Mouse (Mus musculus) right cerebral cortex, postnatal 4 days (tissue): ENCODE results near the gene Atp8a2.
"Not testable (repeated sequence)": the region's sequence is repeated elsewhere in the genome, so short reads cannot be mapped to it uniquely, and the experiment has no call there.

Experiments
- DNase-seq: peaks from one replicate; pipeline ENCODE4 v3.0.0-alpha.2; 2022

Atp8a2 gene

GRCm38 (mm10) chr14:60001801-60002200 lies 195.2 kb downstream of the Atp8a2 start:
- DNase-seq = no peak

- no peak for DNase-seq
Observed at GRCm38 (mm10) chr14:59988860-59989259, 208.1 kb downstream of the Atp8a2 start.

GRCm38 (mm10) chr14:59987975-59988374 lies 209.0 kb downstream of the Atp8a2 start:
- no peak for DNase-seq

DNA sequence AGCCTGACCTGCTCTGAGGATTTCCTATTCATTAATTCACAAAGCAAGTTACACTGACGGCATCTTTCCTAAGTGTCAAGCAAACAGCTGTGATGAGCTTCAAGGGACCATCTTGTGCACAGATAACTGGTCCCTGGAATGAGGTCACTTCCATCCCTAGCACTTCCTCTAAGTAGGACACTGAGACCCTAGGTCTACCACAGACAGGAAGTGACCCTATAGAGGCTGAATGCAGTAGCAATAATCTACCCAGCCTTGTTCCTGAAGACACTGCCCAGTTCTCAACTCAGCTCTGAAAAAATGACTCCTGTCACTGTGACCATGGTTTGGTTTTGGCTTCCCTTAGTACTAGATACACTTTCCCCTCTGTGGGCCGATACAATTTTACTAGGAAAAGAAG lies 219.0 kb downstream of the Atp8a2 start:
- DNase-seq = no peak

GRCm38 (mm10) chr14:59971221-59971730 lies 225.7 kb downstream of the Atp8a2 start:
- DNase-seq = no peak

- peak; percentile 34 for DNase-seq
Observed at GRCm38 (mm10) chr14:59969485-59970134, 227.4 kb downstream of the Atp8a2 start.

DNA sequence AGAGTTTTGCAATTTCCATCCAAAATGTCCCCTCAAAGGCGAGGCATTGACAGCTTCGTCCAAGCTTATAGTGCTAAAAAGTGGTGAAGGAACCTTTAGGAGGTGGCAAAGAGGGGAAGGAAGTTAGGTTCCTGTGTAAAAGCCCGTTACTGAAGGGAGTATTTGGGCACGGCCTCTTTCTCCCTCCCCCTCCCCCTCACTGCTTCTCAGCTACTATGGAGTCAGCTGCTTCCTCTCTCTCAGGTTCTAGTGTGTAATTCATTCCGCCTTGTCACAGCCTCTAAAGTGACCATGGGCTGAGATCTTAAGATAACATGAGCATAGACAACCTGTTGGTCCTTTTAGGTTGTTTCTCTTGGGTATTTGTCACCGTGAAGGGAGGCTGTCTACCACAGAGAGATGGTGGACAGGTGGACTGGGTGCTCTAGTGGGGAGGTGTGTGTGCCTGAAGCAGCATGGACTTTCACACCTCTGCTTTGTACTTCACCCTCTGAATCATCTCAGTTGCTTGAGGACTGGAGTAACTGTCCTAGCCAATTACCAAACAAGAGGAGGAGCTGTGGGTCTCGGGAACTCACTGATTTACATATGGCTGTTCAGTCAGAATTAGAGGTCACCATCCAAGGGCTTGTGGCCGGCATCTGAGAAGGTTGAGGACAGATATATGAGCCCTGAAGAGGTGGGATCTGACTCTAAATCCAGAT lies 229.0 kb downstream of the Atp8a2 start:
- DNase-seq = no peak

DNA sequence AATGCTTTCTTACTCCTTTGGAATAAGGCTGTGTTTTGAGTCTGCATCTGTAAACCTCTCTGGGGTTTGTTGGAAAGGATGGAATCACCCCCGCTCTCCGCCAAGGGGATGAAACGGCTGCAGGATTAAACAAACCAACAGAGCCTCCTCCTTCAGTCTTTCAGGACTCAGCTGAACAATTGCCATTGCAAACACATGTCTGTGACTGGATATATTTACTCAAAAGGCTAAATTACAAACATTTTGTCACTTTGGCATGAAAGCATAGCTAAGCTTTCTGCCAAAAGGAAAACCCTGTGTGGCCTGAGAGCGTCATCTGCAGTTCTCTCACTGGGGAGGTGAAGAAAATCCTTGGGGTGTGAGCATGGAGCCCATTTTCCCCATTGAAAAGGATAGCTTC lies 230.0 kb downstream of the Atp8a2 start:
- no peak for DNase-seq

DNA sequence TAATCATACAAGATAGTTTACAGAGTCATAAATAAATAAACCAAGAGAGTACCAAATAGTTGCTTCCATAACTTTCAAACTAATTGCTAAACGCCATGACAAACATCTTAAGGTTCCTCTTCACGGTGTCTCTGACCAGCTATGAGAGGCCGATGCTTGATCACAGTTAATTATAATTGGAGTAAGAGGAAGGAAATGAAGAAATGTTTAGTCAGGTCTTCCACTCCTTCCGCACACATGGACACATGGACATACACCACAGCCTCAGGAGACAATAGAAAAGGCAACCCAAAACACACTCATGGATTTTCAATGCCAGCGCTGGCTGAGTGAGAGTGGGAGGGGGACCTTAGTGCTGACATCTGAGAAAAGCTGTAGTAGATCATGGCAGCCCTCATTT lies 232.4 kb downstream of the Atp8a2 start:
- DNase-seq = no peak

GRCm38 (mm10) chr14:59960961-59961360 lies 236.0 kb downstream of the Atp8a2 start:
- no peak for DNase-seq

- no peak for DNase-seq
Observed at GRCm38 (mm10) chr14:59960214-59960890, 236.6 kb downstream of the Atp8a2 start.

- no peak for DNase-seq
Observed at GRCm38 (mm10) chr14:59959723-59960122, 237.3 kb downstream of the Atp8a2 start.

DNA sequence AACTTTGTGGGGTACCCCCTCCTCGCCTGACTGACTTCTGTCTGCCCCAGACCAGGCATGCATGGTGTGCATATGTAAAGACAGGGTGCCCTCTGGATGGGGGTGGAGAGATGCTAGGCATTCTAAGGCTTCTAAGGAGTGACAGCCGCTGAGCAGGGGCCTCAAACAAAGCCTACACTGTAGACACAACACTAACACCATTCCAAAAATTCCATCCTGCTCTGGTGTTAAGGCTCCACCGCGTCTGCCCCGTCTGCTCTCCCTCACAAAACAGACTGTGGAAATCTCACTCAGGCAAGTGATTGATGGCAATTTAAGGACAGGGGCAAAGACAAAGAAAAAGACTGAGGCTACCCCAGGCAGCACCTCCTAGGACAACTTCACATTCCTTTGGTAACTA lies 247.0 kb downstream of the Atp8a2 start:
- no peak for DNase-seq

DNA sequence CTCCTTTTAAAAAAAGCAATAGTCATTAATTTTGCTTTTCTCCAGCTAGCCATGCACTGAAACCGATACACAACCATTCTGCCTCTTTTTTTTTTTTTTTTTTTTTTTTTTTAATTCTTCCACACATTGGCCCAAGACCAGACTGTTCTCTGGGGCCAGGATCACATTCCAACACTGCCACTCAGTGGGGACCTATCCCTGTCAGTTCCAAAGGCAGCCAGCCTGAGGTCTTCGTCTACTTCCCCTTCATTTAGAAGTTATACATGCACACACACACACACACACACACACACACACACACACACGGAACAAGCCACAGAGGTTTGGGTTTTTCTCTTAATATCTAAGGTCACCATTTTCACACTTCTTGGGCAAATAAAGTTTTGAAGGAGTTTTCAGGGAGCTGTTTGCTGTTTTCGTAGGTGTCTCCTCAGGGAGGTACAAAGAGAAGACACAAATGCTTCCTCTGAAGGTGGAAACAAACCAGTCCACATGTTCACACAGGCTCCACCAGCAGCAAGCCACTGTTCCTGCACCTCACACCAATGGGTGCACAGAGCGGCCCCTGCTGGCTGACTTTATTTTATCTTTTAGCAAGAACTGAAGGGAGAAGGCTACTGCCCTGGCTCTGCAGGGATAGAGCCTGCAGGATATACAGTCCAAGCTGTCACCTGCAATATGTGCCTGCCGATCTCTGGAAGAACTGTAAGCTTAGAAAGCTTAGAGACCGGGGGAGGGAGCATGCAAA lies 253.9 kb downstream of the Atp8a2 start:
- peak; percentile 85 for DNase-seq

- no peak for DNase-seq
Observed at GRCm38 (mm10) chr14:59942199-59942598, 254.8 kb downstream of the Atp8a2 start.

DNA sequence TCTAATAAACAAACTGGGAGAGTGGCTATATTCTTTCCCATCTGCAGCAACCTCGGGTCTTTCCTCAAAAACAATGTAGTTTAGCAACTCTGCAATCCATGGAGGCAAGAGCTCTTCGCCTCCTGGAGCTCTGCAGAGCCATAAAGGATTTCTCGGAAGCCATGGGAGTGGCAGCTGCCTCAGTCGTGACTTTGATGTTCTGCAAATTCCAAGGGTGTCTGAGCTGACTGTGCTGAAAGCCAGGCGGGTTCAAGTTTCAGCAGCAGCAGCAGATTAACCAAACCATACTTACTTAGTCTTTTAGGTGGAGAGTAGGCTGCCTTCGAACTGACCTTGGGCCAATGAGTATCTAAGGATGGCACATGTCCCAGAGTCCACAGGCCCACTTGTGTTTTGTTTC lies 264.6 kb downstream of the Atp8a2 start:
- DNase-seq = no peak

DNA sequence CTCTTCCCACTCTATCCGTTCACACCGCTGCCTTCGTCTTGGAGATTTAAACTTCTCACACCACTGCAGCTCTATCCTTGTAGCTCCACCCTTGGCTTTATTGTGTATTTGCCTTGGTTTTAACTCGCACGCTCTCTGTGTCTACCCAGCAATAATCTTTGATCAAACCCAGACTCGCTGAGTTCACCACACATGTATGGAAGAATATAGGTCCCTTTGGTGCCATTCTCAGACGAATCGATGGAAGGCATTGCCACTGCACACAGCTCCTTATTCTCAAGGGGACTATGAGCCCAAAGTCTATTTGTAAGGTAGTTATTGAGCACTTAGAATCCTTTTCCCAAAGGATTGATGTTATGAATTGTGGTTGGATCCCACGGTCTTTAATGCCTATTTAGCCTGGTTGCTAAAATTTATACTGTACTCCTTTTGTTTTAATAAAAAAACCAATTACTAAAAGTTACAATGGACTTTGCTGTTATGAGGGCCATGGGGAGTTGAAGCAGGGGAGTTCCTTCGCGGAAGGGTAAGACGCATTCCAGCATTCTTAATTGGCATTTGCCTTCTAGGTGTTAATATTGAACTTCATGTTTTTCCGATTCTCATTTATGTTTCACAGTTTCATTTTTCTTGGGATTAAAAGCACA lies 265.4 kb downstream of the Atp8a2 start:
- no peak for DNase-seq

DNA sequence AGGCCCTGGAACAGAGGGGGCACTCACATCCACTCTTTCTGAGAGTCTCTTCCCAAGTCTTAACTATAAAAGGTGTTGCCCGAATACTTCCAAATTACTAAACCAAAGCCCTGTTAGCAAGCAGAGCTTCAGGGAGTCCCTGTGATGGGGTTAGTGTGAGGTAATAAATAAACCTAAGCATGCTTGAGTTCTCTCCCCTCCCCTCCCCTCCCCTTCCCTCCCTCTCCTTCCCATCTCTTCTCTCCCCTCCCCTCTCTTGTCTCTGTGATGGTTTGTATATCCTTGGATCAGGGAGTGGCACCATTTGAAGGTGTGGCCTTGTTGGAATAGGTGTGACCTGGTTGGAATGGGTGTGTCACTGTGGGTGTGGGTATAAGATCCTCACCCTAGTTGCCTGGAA lies 267.8 kb downstream of the Atp8a2 start:
- DNase-seq = not testable (repeated sequence)

GRCm38 (mm10) chr14:59928781-59929180 lies 268.2 kb downstream of the Atp8a2 start:
- no peak for DNase-seq

- DNase-seq = no peak
Observed at GRCm38 (mm10) chr14:59927804-59928203, 269.2 kb downstream of the Atp8a2 start.

GRCm38 (mm10) chr14:59919865-59920264 lies 277.1 kb downstream of the Atp8a2 start:
- DNase-seq = no peak

DNA sequence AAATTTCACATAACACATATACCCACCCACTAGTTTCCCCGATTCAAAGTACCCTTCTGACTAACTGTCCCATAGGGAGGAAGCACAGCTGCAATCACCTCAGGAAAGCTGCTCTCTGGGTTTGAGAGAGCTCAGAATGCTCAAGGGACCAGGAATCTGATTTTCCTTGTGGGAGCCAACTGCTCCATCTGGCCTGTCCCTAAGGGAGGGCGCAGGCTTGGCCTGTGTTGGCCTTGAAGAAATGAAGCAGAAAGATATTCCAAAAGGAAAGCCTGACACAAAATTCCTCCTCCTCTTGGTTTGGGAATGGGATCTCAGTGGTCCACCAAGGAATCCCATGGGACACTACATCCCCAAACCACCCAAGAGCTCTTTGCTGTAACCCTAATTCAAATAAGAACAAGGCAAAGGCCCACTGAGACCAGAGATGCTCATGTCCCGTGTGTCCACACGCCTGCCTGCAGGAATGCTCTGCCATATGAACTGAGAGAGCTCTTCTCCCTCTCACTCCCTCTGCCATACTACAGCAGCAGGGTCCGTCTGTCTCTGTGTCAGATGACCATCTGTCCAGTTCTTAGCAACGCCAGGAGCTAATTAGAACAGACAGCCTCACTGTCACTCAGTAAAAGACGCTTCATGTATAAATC lies 293.4 kb downstream of the Atp8a2 start:
- DNase-seq = no peak
